Mouse (Mus musculus) heart, postnatal 10 days (tissue): ENCODE measurements at regions not wholly inside any gene's neighbourhood (a gene's known extent, or its start where the extent isn't known, plus 50 kb on each side); places are given as distances from the start of the nearest gene placed in this dataset.

Source experiments
- DNase-seq, 2 experiments: peaks; one replicate each; pipeline ENCODE4 v3.0.0; 2021
- intact Hi-C: fragments of 180-260 bp; cut with DNase I; formaldehyde crosslinking; loops from one replicate; pipeline ENCODE4 v1.15.1; 2025

GRCm38 (mm10) chr6:99918351-99918750 is 192.2 kb upstream of the Prok2 start:
- no peak for DNase-seq
- intact Hi-C loops, result no loop called here

GRCm38 (mm10) chr6:99909921-99910320 is 183.7 kb upstream of the Prok2 start:
- intact Hi-C loops, result loop anchor here (10.0 kb wide), 1 partner anchor 735 kb away; no protein-coding TSS in a partner anchor
- peak in 1 of 2 experiments; percentile 24 for DNase-seq

GRCm38 (mm10) chr6:99909459-99909858 is 183.3 kb upstream of the Prok2 start:
- intact Hi-C loops, result loop anchor here (10.0 kb wide), 1 partner anchor 735 kb away; no protein-coding TSS in a partner anchor
- peak; percentile 83 to 84 for DNase-seq

GRCm38 (mm10) chr6:99908066-99908465 is 181.9 kb upstream of the Prok2 start:
- intact Hi-C loops, result loop anchor here (10.0 kb wide), 1 partner anchor 737 kb away; no protein-coding TSS in a partner anchor
- no peak for DNase-seq

GRCm38 (mm10) chr6:99905194-99905593 is 179.0 kb upstream of the Prok2 start:
- intact Hi-C loops, result loop anchor here (2.0 to 10.0 kb wide), 3 partner anchors 100 to 740 kb away; partner anchors contain the start of gene Rybp
- DNase-seq, result no peak

GRCm38 (mm10) chr6:99904607-99905006 is 178.4 kb upstream of the Prok2 start:
- intact Hi-C loops, result loop anchor here (2.0 to 10.0 kb wide), 6 partner anchors 100 to 740 kb away; partner anchors contain the start of gene Rybp

GRCm38 (mm10) chr6:99904044-99904443 is 177.9 kb upstream of the Prok2 start:
- intact Hi-C loops, result loop anchor here (2.0 to 10.0 kb wide), 6 partner anchors 99 to 741 kb away; partner anchors contain the start of gene Rybp
- peak; percentile 80 to 86 for DNase-seq

More at GRCm38 (mm10) chr6:99904607-99905006, 178.4 kb upstream of the Prok2 start:
- peak; percentile 61 to 65 for DNase-seq

GRCm38 (mm10) chr6:99901564-99901963 is 175.4 kb upstream of the Prok2 start:
- intact Hi-C loops, result loop anchor here (5.0 to 10.0 kb wide), 4 partner anchors 111 to 743 kb away; no protein-coding TSS in a partner anchor
- no peak for DNase-seq

GRCm38 (mm10) chr6:99901146-99901545 is 175.0 kb upstream of the Prok2 start:
- intact Hi-C loops, result loop anchor here (5.0 to 10.0 kb wide), 4 partner anchors 111 to 744 kb away; no protein-coding TSS in a partner anchor
- DNase-seq, result no peak

GRCm38 (mm10) chr6:99899704-99900103 is 173.5 kb upstream of the Prok2 start:
- intact Hi-C loops, result loop anchor here (5.0 to 10.0 kb wide), 4 partner anchors 113 to 745 kb away; no protein-coding TSS in a partner anchor
- no peak for DNase-seq

- intact Hi-C loops, result no loop called here
- no peak for DNase-seq
These were observed 171.9 kb upstream of the Prok2 start for GRCm38 (mm10) chr6:99898077-99898476.

- DNase-seq, result no peak
- intact Hi-C loops, result no loop called here
These were observed 169.4 kb upstream of the Prok2 start for GRCm38 (mm10) chr6:99895558-99895957.

GRCm38 (mm10) chr6:99893936-99894335 is 167.7 kb upstream of the Prok2 start:
- intact Hi-C loops, result no loop called here
- DNase-seq, result no peak

GRCm38 (mm10) chr6:99892204-99892603 is 166.0 kb upstream of the Prok2 start:
- intact Hi-C loops, result no loop called here
- DNase-seq, result no peak

GRCm38 (mm10) chr6:99891790-99892189 is 165.6 kb upstream of the Prok2 start:
- no peak for DNase-seq
- intact Hi-C loops, result no loop called here

GRCm38 (mm10) chr6:99890805-99891204 is 164.6 kb upstream of the Prok2 start:
- DNase-seq, result no peak
- intact Hi-C loops, result no loop called here

GRCm38 (mm10) chr6:99889055-99889454 is 162.9 kb upstream of the Prok2 start:
- intact Hi-C loops, result no loop called here
- no peak for DNase-seq

- intact Hi-C loops, result no loop called here
These were observed 161.7 kb upstream of the Prok2 start for GRCm38 (mm10) chr6:99887904-99888303.

GRCm38 (mm10) chr6:99884755-99885154 is 158.6 kb upstream of the Prok2 start:
- intact Hi-C loops, result no loop called here

More at GRCm38 (mm10) chr6:99887904-99888303, 161.7 kb upstream of the Prok2 start:
- DNase-seq, result no peak

GRCm38 (mm10) chr6:99884054-99884453 is 157.9 kb upstream of the Prok2 start:
- peak in 1 of 2 experiments; percentile 14 for DNase-seq
- intact Hi-C loops, result no loop called here

More at GRCm38 (mm10) chr6:99884755-99885154, 158.6 kb upstream of the Prok2 start:
- peak in 1 of 2 experiments; percentile 9 for DNase-seq

GRCm38 (mm10) chr6:99881606-99882005 is 155.4 kb upstream of the Prok2 start:
- intact Hi-C loops, result no loop called here
- no peak for DNase-seq

- no peak for DNase-seq
- intact Hi-C loops, result no loop called here
These were observed 148.7 kb upstream of the Prok2 start for GRCm38 (mm10) chr6:99874852-99875251.
